Mouse (Mus musculus) bone marrow macrophage, adult 2 months (primary cell): ENCODE data around the gene Eipr1.

Experiments used
- CTCF ChIP-seq: IDR thresholded peaks from 2 replicates; pipeline ENCODE4 v1.5.1; 2012; ENCODE audit warnings: low read depth, mild to moderate bottlenecking, low read length, moderate library complexity
- POLR2A ChIP-seq: IDR thresholded peaks from 2 replicates; pipeline ENCODE4 v1.6.1; 2012; ENCODE audit warnings: mild to moderate bottlenecking, low read depth, low read length, borderline replicate concordance

GRCm38 (mm10) chr12:28838268-28838667, 86.7 kb downstream of the Eipr1 start:
- TF ChIP-seq POLR2A (no peak), CTCF (no peak)
